Mouse (Mus musculus): Measurements from ENCODE around the gene Thpo. TPM values are rescaled to one million over a fixed set of nuclear protein-coding genes. Genes with fewer than 3 reads are reported as not detected.

The Thpo gene
- polyA plus RNA-seq, 1 experiment, result not detected

GRCm38 (mm10) chr16:20732251-20732924, 1.9 kb downstream of the Thpo start:
- H3K4me1 ChIP-seq (ENCODE audit: control insufficient read depth, insufficient read depth, low read length), result peaks cover 2% of the 10 kb centered on the region; the same call in 1 of the 2 replicates
- 8% methylated on average over 28 of the region's 30 CpGs for WGBS
- no peak overlapping the region for H3K4me3 ChIP-seq (replicated peaks; ENCODE audit: control insufficient read depth, low read depth, low read length)
- no peak overlapping the region for H3K27ac ChIP-seq (ENCODE audit: control insufficient read depth, insufficient read depth, low read depth, low read length, poor library complexity)
- TF ChIP-seq CTCF (IDR thresholded peaks at IDR 0.05; ENCODE audit: control insufficient read depth, insufficient read depth, low read length) (no peak), POLR2A (IDR thresholded peaks at IDR 0.05; ENCODE audit: borderline replicate concordance, control insufficient read depth, low read depth, low read length) (no peak)

- H3K4me1 ChIP-seq (ENCODE audit: control insufficient read depth, insufficient read depth, low read length), result peaks cover 2% of the 10 kb centered on the region; the same call in 1 of the 2 replicates
- H3K27ac ChIP-seq (ENCODE audit: control insufficient read depth, insufficient read depth, low read depth, low read length, poor library complexity), result no peak overlapping the region
- H3K4me3 ChIP-seq (replicated peaks; ENCODE audit: control insufficient read depth, low read depth, low read length), result no peak overlapping the region
- 56% methylated on average over 5 of the region's 5 CpGs for WGBS
- no peak for TF ChIP-seq POLR2A (IDR thresholded peaks at IDR 0.05; ENCODE audit: borderline replicate concordance, control insufficient read depth, low read depth, low read length)
- no peak for TF ChIP-seq CTCF (IDR thresholded peaks at IDR 0.05; ENCODE audit: control insufficient read depth, insufficient read depth, low read length)
Measured at GRCm38 (mm10) chr16:20731688-20732087, 2.6 kb downstream of the Thpo start.

GRCm38 (mm10) chr16:20730293-20730711, 4.0 kb downstream of the Thpo start:
- 44% methylated on average over 5 of the region's 5 CpGs for WGBS
- Histone ChIP-seq H3K4me1 (ENCODE audit: control insufficient read depth, insufficient read depth, low read length) (peaks cover 2% of the 10 kb centered on the region; the same call in 1 of the 2 replicates), H3K4me3 (replicated peaks; ENCODE audit: control insufficient read depth, low read depth, low read length) (no peak overlapping the region), H3K27ac (ENCODE audit: control insufficient read depth, insufficient read depth, low read depth, low read length, poor library complexity) (no peak overlapping the region)
- TF ChIP-seq POLR2A (IDR thresholded peaks at IDR 0.05; ENCODE audit: borderline replicate concordance, control insufficient read depth, low read depth, low read length), result no peak
- TF ChIP-seq CTCF (IDR thresholded peaks at IDR 0.05; ENCODE audit: control insufficient read depth, insufficient read depth, low read length), result no peak

DNA sequence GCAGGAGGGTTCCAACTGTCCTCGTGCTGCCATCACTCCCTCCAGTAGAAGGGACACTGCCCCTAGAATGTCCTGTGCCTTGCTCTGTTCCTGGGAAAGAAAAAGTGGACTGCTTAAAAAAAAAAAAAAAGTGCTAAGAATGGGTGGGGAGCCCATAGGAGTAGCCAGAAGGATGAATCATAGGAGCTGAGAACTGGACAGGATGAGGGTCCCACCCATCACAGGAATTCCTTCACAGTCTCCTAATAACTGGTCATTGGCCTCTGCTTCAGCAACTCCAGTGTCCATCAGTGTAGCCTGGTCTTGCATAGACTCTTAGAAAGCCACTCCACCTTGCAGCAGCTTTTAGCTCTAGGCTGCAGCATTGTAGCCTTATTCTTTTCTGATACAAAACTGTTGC, 7.9 kb downstream of the Thpo start:
- TF ChIP-seq CTCF (IDR thresholded peaks at IDR 0.05; ENCODE audit: control insufficient read depth, insufficient read depth, low read length), result no peak
- 61% methylated on average over 1 of the region's 1 CpGs for WGBS
- H3K4me1 ChIP-seq (ENCODE audit: control insufficient read depth, insufficient read depth, low read length), result no peaks in the 10 kb centered on the region
- H3K4me3 ChIP-seq (replicated peaks; ENCODE audit: control insufficient read depth, low read depth, low read length), result no peak overlapping the region
- H3K27ac ChIP-seq (ENCODE audit: control insufficient read depth, insufficient read depth, low read depth, low read length, poor library complexity), result no peak overlapping the region

GRCm38 (mm10) chr16:20725750-20726149, 8.6 kb downstream of the Thpo start:
- TF ChIP-seq POLR2A (IDR thresholded peaks at IDR 0.05; ENCODE audit: borderline replicate concordance, control insufficient read depth, low read depth, low read length), result no peak
- no peak for TF ChIP-seq CTCF (IDR thresholded peaks at IDR 0.05; ENCODE audit: control insufficient read depth, insufficient read depth, low read length)
- Histone ChIP-seq H3K4me3 (replicated peaks; ENCODE audit: control insufficient read depth, low read depth, low read length) (no peak overlapping the region), H3K27ac (ENCODE audit: control insufficient read depth, insufficient read depth, low read depth, low read length, poor library complexity) (no peak overlapping the region), H3K4me1 (ENCODE audit: control insufficient read depth, insufficient read depth, low read length) (no peaks in the 10 kb centered on the region)
- WGBS, result 62% methylated on average over 4 of the region's 4 CpGs

DNA sequence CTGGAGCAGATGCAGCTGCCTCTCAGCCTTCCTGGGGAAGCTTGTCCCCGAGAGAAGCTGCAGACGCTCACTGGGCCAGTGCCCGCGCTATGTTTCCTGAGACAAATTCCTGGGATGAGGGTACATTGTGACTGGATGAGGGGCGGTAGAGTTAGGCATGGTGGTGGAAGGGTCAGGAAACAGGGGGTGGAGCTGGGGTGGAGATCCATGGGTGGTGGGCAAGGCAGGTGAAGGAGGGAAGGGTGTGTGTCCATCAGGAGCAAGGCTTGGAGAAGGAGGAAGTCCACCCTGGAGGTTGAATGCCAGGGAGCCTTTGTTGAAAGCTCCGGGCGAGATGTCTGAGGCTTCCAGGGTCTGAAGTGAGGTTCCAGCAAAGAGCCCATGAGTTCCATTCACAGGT, 9.0 kb downstream of the Thpo start:
- 89% methylated on average over 7 of the region's 7 CpGs for WGBS
- Histone ChIP-seq H3K27ac (ENCODE audit: control insufficient read depth, insufficient read depth, low read depth, low read length, poor library complexity) (no peak overlapping the region), H3K4me1 (ENCODE audit: control insufficient read depth, insufficient read depth, low read length) (no peaks in the 10 kb centered on the region)

DNA sequence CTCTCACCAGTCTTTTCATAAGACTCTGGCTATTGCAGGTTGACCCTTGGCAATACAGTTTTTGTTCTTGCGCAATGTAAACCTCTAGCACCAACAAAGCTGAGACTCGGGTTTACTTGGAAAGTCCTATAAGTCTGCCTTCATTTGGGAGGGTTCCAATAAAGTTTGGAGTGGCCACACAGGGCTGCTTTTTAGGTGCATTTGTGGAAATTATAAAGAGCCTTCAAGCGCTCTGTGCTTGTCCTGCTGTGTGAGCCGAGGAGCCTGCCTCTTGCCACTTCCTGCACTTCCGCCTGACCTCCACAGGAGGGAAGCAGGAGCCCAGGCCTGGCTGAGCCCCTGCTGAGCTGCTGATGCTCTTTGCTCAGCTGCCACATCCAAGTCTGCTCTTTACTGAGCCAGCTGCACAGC, 10.0 kb downstream of the Thpo start:
- Histone ChIP-seq H3K4me1 (ENCODE audit: control insufficient read depth, insufficient read depth, low read length) (no peaks in the 10 kb centered on the region), H3K4me3 (replicated peaks; ENCODE audit: control insufficient read depth, low read depth, low read length) (no peak overlapping the region), H3K27ac (ENCODE audit: control insufficient read depth, insufficient read depth, low read depth, low read length, poor library complexity) (no peak overlapping the region)
- WGBS, result 27% methylated on average over 5 of the region's 5 CpGs
- TF ChIP-seq POLR2A (IDR thresholded peaks at IDR 0.05; ENCODE audit: borderline replicate concordance, control insufficient read depth, low read depth, low read length) (no peak), CTCF (IDR thresholded peaks at IDR 0.05; ENCODE audit: control insufficient read depth, insufficient read depth, low read length) (peak; percentile 68)

More for the DNA sequence above, 9.0 kb downstream of the Thpo start:
- no peak overlapping the region for H3K4me3 ChIP-seq (replicated peaks; ENCODE audit: control insufficient read depth, low read depth, low read length)
- TF ChIP-seq CTCF (IDR thresholded peaks at IDR 0.05; ENCODE audit: control insufficient read depth, insufficient read depth, low read length) (no peak), POLR2A (IDR thresholded peaks at IDR 0.05; ENCODE audit: borderline replicate concordance, control insufficient read depth, low read depth, low read length) (no peak)

DNA sequence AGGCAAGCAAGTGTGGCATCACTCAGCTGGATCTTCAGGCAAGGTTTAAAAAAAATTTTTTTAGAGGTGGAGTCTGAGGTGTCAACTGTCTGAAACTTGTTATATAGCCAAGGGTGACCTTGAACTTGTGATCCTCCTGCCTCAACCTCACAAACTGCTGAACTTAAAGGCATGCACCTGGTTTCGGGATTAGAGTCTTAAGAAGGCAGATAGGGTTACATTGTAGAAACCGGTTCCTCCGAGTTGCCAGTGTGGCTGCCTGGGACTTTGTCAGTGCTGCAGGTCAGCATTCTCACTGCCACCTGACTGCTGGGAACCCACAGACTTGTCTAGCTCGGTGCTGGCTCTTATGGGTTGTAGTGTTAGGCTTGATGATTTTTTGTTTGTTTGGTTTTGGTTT, 11.1 kb downstream of the Thpo start:
- TF ChIP-seq POLR2A (IDR thresholded peaks at IDR 0.05; ENCODE audit: borderline replicate concordance, control insufficient read depth, low read depth, low read length) (no peak), CTCF (IDR thresholded peaks at IDR 0.05; ENCODE audit: control insufficient read depth, insufficient read depth, low read length) (no peak)
- H3K27ac ChIP-seq (ENCODE audit: control insufficient read depth, insufficient read depth, low read depth, low read length, poor library complexity), result no peak overlapping the region
- no peak overlapping the region for H3K4me3 ChIP-seq (replicated peaks; ENCODE audit: control insufficient read depth, low read depth, low read length)
- 87% methylated on average over 4 of the region's 4 CpGs for WGBS
- no peaks in the 10 kb centered on the region for H3K4me1 ChIP-seq (ENCODE audit: control insufficient read depth, insufficient read depth, low read length)

DNA sequence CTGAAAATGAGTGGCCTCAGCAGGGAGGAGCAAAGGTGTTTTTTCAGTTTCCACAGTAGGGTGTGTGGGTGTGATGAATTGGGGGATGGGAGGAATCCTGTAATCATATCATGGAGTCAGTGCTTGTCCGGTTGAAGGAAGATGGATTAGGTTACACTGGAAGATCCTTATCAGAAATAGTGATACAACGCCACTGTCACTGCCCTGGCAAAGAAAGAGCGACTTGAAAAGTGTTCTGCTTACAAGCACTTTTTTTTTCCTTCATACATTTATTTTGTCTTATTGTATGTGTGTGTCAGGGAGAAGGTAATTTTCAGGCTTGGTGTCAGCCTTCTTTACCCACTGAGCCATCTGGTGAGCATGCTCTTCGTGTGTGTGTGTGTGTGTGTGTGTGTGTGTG, 11.6 kb downstream of the Thpo start:
- no peaks in the 10 kb centered on the region for H3K4me1 ChIP-seq (ENCODE audit: control insufficient read depth, insufficient read depth, low read length)
- TF ChIP-seq POLR2A (IDR thresholded peaks at IDR 0.05; ENCODE audit: borderline replicate concordance, control insufficient read depth, low read depth, low read length) (no peak), CTCF (IDR thresholded peaks at IDR 0.05; ENCODE audit: control insufficient read depth, insufficient read depth, low read length) (no peak)
- H3K27ac ChIP-seq (ENCODE audit: control insufficient read depth, insufficient read depth, low read depth, low read length, poor library complexity), result no peak overlapping the region
- no peak overlapping the region for H3K4me3 ChIP-seq (replicated peaks; ENCODE audit: control insufficient read depth, low read depth, low read length)
- WGBS, result 83% methylated on average over 4 of the region's 4 CpGs

Measured in bone marrow, adult 2 months (tissue).